Mouse (Mus musculus): Measurements from ENCODE around the gene 4930579G24Rik. TPM values are rescaled to one million over a fixed set of nuclear protein-coding genes. Genes with fewer than 3 reads are reported as not detected.

The 4930579G24Rik gene
- 14.0 and 14.3 TPM in 2 replicates for polyA plus RNA-seq (2011; ENCODE audit: insufficient read length, low read depth, missing spikeins)

DNA sequence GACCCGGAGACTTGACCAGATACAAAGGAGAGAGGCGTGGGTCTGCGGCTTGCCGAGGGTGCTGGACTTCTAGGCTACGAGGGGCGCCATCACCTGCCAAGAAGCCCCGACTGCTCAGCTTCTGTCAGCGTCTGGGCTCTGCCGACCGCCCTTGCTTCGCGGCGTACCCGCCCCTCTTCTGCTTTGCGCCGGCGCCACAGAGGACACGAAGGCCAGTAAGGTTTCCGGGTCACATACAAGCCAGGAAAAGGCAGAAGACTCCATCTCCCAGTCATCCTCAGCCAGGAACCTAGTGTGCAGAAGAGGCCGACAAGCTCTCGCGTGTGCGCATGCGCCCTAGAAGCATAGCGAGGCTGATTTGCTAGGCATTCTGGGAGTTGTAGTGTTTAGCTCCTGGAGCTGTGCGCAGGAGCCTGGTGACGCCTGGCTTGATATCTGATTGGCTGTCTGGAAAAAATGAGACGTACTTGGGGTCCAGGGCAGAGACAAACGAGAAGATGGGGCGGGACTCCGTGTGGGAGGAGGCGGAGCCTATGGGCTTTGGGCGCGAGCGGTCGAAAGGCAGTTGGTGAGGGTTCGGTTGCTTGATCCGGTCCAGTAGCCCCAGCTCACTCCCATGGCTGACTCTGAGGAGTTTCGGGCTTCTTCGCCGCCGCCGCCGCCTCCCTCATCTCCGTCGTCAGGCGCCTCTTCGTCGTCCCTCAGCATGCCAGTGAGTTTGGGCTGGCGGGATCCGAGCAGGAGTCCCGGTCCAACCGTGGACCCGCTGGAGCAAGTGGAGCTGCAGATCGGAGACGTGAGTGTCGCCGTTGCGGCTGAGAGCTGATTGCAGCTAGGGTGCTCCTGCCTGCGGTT is at the start of gene 4930579G24Rik:
Gene 4930579G24Rik, plus strand, starts transcription at position 519 of the 855 bp plus-strand sequence.
- Histone ChIP-seq H3K4me3 (ENCODE audit: insufficient read depth, low read length) (peak within 1 kb of the TSS; percentile 81), H3K4me1 (ENCODE audit: control insufficient read depth, insufficient read depth, low read length) (no peaks in the 10 kb centered on the region), H3K27ac (ENCODE audit: insufficient read depth, low read length) (peak within 1 kb of the TSS; percentile 20; the same call in 1 of the 2 replicates)
- TF ChIP-seq CTCF (IDR thresholded peaks at IDR 0.05; ENCODE audit: borderline replicate concordance, insufficient read depth, low read length) = no peak
- TF ChIP-seq POLR2A (IDR thresholded peaks at IDR 0.05; ENCODE audit: low read depth, low read length) = peak; percentile 91

GRCm38 (mm10) chr3:79579891-79580575 is 48.8 kb upstream of the 4930579G24Rik start:
- TF ChIP-seq CTCF (IDR thresholded peaks at IDR 0.05; ENCODE audit: borderline replicate concordance, insufficient read depth, low read length) = no peak
- TF ChIP-seq POLR2A (IDR thresholded peaks at IDR 0.05; ENCODE audit: low read depth, low read length) = no peak
- Histone ChIP-seq H3K27ac (ENCODE audit: insufficient read depth, low read length) (no peak overlapping the region), H3K4me3 (ENCODE audit: insufficient read depth, low read length) (no peak overlapping the region), H3K4me1 (ENCODE audit: control insufficient read depth, insufficient read depth, low read length) (0 out of 2 replicates have a peak, but pooled peaks cover 6% of the 10 kb centered on the region)

- Histone ChIP-seq H3K4me1 (ENCODE audit: control insufficient read depth, insufficient read depth, low read length) (no peaks in the 10 kb centered on the region), H3K4me3 (ENCODE audit: insufficient read depth, low read length) (no peak overlapping the region), H3K27ac (ENCODE audit: insufficient read depth, low read length) (no peak overlapping the region)
- TF ChIP-seq POLR2A (IDR thresholded peaks at IDR 0.05; ENCODE audit: low read depth, low read length) = no peak
- peak; percentile 71 for TF ChIP-seq CTCF (IDR thresholded peaks at IDR 0.05; ENCODE audit: borderline replicate concordance, insufficient read depth, low read length)
Observed at GRCm38 (mm10) chr3:79586804-79587203, 42.1 kb upstream of the 4930579G24Rik start.

DNA sequence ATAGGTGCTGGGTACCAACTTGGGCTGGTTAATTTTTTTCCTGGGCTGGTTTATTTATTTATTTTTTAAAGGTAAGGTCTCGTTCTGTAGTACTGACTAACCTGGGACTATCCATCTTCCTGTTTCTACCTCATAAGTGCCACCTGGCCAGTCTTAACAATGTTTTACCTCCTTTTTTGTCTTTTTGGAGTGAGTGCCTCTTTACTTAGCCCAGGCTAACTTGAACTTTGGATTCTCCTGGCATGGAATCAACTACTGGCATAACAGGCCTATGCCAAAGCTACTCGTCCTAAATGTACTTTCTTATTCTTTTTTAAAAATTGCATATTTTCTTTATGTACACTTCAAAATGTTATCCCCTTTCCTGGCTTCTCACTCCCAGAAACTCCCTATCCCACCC is 39.2 kb upstream of the 4930579G24Rik start:
- TF ChIP-seq CTCF (IDR thresholded peaks at IDR 0.05; ENCODE audit: borderline replicate concordance, insufficient read depth, low read length) = no peak
- TF ChIP-seq POLR2A (IDR thresholded peaks at IDR 0.05; ENCODE audit: low read depth, low read length) = no peak
- H3K27ac ChIP-seq (ENCODE audit: insufficient read depth, low read length) = no peak overlapping the region
- no peak overlapping the region for H3K4me3 ChIP-seq (ENCODE audit: insufficient read depth, low read length)
- peaks cover 4% of the 10 kb centered on the region for H3K4me1 ChIP-seq (ENCODE audit: control insufficient read depth, insufficient read depth, low read length)

- Histone ChIP-seq H3K4me1 (ENCODE audit: control insufficient read depth, insufficient read depth, low read length) (peaks cover 4% of the 10 kb centered on the region), H3K4me3 (ENCODE audit: insufficient read depth, low read length) (peak within 1 kb of the TSS; percentile 92), H3K27ac (ENCODE audit: insufficient read depth, low read length) (peak within 1 kb of the TSS; percentile 48)
- peak; percentile 93 for TF ChIP-seq POLR2A (IDR thresholded peaks at IDR 0.05; ENCODE audit: low read depth, low read length)
- TF ChIP-seq CTCF (IDR thresholded peaks at IDR 0.05; ENCODE audit: borderline replicate concordance, insufficient read depth, low read length) = no peak
Observed at GRCm38 (mm10) chr3:79590863-79591792, 37.8 kb upstream of the 4930579G24Rik start, which contains the start of gene Ppid. TSS of gene Ppid (plus strand) at chr3:79591342.

GRCm38 (mm10) chr3:79591793-79592471 is 36.9 kb upstream of the 4930579G24Rik start:
- Histone ChIP-seq H3K4me3 (ENCODE audit: insufficient read depth, low read length) (peak overlapping the region; percentile 92), H3K4me1 (ENCODE audit: control insufficient read depth, insufficient read depth, low read length) (peaks cover 4% of the 10 kb centered on the region), H3K27ac (ENCODE audit: insufficient read depth, low read length) (peak overlapping the region; percentile 48)
- no peak for TF ChIP-seq POLR2A (IDR thresholded peaks at IDR 0.05; ENCODE audit: low read depth, low read length)
- TF ChIP-seq CTCF (IDR thresholded peaks at IDR 0.05; ENCODE audit: borderline replicate concordance, insufficient read depth, low read length) = no peak

- Histone ChIP-seq H3K4me3 (ENCODE audit: insufficient read depth, low read length) (no peak overlapping the region), H3K4me1 (ENCODE audit: control insufficient read depth, insufficient read depth, low read length) (peaks cover 4% of the 10 kb centered on the region), H3K27ac (ENCODE audit: insufficient read depth, low read length) (no peak overlapping the region)
- TF ChIP-seq POLR2A (IDR thresholded peaks at IDR 0.05; ENCODE audit: low read depth, low read length) = no peak
- no peak for TF ChIP-seq CTCF (IDR thresholded peaks at IDR 0.05; ENCODE audit: borderline replicate concordance, insufficient read depth, low read length)
Observed at GRCm38 (mm10) chr3:79595468-79595867, 33.4 kb upstream of the 4930579G24Rik start.

DNA sequence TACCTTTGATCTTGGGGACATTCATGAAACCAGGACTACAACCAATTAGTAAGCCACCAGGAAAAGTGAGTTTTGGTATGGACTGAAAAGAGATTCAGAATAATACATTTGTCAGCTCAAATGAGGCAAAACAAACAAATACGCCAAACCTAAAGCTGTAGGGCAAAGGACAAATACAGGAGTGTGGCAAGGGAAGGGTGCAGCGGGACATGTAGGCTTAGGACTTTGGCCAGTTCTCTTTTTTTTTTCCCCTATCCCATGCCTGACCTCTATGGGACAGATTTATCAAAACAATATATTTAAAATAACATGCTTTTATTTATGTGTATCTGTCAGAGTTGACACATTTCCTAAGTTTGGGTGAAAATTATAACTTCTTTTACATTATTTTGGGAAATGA is 19.0 kb upstream of the 4930579G24Rik start:
- TF ChIP-seq CTCF (IDR thresholded peaks at IDR 0.05; ENCODE audit: borderline replicate concordance, insufficient read depth, low read length) = no peak
- TF ChIP-seq POLR2A (IDR thresholded peaks at IDR 0.05; ENCODE audit: low read depth, low read length) = no peak
- no peak overlapping the region for H3K27ac ChIP-seq (ENCODE audit: insufficient read depth, low read length)
- H3K4me1 ChIP-seq (ENCODE audit: control insufficient read depth, insufficient read depth, low read length) = no peaks in the 10 kb centered on the region
- no peak overlapping the region for H3K4me3 ChIP-seq (ENCODE audit: insufficient read depth, low read length)

Measured in embryonic fibroblast, embryonic 13.5 days (primary cell).